Mouse (Mus musculus) 3T3-L1 (cell line): ENCODE measurements around the gene Sema5a.
A peak's percentile ranks its signal among the peaks of the same experiment; 100 is the strongest.

Experiments used
- DNase-seq: peaks from one replicate; pipeline ENCODE4 v3.0.0-alpha.2; 2015; ENCODE audit warnings: low read depth, low spot score

The Sema5a gene

GRCm38 (mm10) chr15:32306557-32307243, 62.1 kb downstream of the Sema5a start:
- peak; percentile 70 for DNase-seq

- no peak for DNase-seq
These were observed 66.2 kb downstream of the Sema5a start for GRCm38 (mm10) chr15:32310834-32311233.

- no peak for DNase-seq
These were observed 66.7 kb downstream of the Sema5a start for GRCm38 (mm10) chr15:32311287-32311686.

- peak; percentile 30 for DNase-seq
These were observed 72.5 kb downstream of the Sema5a start for GRCm38 (mm10) chr15:32317074-32317473.

GRCm38 (mm10) chr15:32320739-32321138, 76.1 kb downstream of the Sema5a start:
- no peak for DNase-seq

- DNase-seq: peak; percentile 83
These were observed 78.0 kb downstream of the Sema5a start for GRCm38 (mm10) chr15:32322455-32323220.

- no peak for DNase-seq
These were observed 78.6 kb downstream of the Sema5a start for GRCm38 (mm10) chr15:32323224-32323623.

- no peak for DNase-seq
These were observed 79.5 kb downstream of the Sema5a start for GRCm38 (mm10) chr15:32324105-32324504.

GRCm38 (mm10) chr15:32328370-32329004, 83.9 kb downstream of the Sema5a start:
- peak; percentile 86 for DNase-seq

GRCm38 (mm10) chr15:32329670-32330330, 85.2 kb downstream of the Sema5a start:
- no peak for DNase-seq

- no peak for DNase-seq
These were observed 85.8 kb downstream of the Sema5a start for GRCm38 (mm10) chr15:32330427-32330826.

- no peak for DNase-seq
These were observed 86.4 kb downstream of the Sema5a start for GRCm38 (mm10) chr15:32331037-32331436.

GRCm38 (mm10) chr15:32333456-32333855, 88.8 kb downstream of the Sema5a start:
- peak; percentile 39 for DNase-seq

- DNase-seq: no peak
These were observed 93.2 kb downstream of the Sema5a start for GRCm38 (mm10) chr15:32337810-32338209.

- no peak for DNase-seq
These were observed 94.2 kb downstream of the Sema5a start for GRCm38 (mm10) chr15:32338721-32339290.

- DNase-seq: no peak
These were observed 94.8 kb downstream of the Sema5a start for GRCm38 (mm10) chr15:32339426-32339825.

- DNase-seq: no peak
These were observed 96.8 kb downstream of the Sema5a start for GRCm38 (mm10) chr15:32341423-32341822.

- DNase-seq: no peak
These were observed 98.9 kb downstream of the Sema5a start for GRCm38 (mm10) chr15:32343544-32343943.

- DNase-seq: peak; percentile 47
These were observed 102.7 kb downstream of the Sema5a start for GRCm38 (mm10) chr15:32347315-32347714.

- no peak for DNase-seq
These were observed 104.7 kb downstream of the Sema5a start for GRCm38 (mm10) chr15:32349276-32349675.

- DNase-seq: no peak
These were observed 108.4 kb downstream of the Sema5a start for GRCm38 (mm10) chr15:32352995-32353394.

- DNase-seq: no peak
These were observed 108.9 kb downstream of the Sema5a start for GRCm38 (mm10) chr15:32353513-32353912.
